Mouse (Mus musculus) adipocyte (in vitro differentiated cells): ENCODE data around the gene Wdr60.
"Not testable (repeated sequence)": the region's sequence is repeated elsewhere in the genome, so short reads cannot be mapped to it uniquely, and the experiment has no call there.

Source experiments
- DNase-seq: peaks from one replicate; pipeline ENCODE4 v3.0.0-alpha.2; 2016; ENCODE audit warnings: low spot score

Gene Wdr60

GRCm38 (mm10) chr12:116262555-116263341 lies at the start of gene Wdr60:
Gene Wdr60 (minus strand): TSS chr12:116263022.
- DNase-seq: peak; percentile 84

GRCm38 (mm10) chr12:116308612-116309011 lies 45.8 kb upstream of the Wdr60 start:
- no peak for DNase-seq

GRCm38 (mm10) chr12:116307870-116308269 lies 45.0 kb upstream of the Wdr60 start:
- DNase-seq: no peak

- peak; percentile 48 for DNase-seq
These were observed 43.2 kb upstream of the Wdr60 start for GRCm38 (mm10) chr12:116306042-116306441.

- no peak for DNase-seq
These were observed 39.4 kb upstream of the Wdr60 start for GRCm38 (mm10) chr12:116302181-116302580.

- no peak for DNase-seq
These were observed 37.1 kb upstream of the Wdr60 start for GRCm38 (mm10) chr12:116299906-116300305.

GRCm38 (mm10) chr12:116293599-116294292 lies 30.9 kb upstream of the Wdr60 start:
- no peak for DNase-seq

GRCm38 (mm10) chr12:116293185-116293584 lies 30.4 kb upstream of the Wdr60 start:
- DNase-seq: no peak

GRCm38 (mm10) chr12:116283511-116283910 lies 20.7 kb upstream of the Wdr60 start:
- DNase-seq: no peak

- no peak for DNase-seq
These were observed 20.0 kb upstream of the Wdr60 start for GRCm38 (mm10) chr12:116282856-116283255.

GRCm38 (mm10) chr12:116281427-116282281 lies 18.8 kb upstream of the Wdr60 start:
- peak; percentile 36 for DNase-seq

GRCm38 (mm10) chr12:116280653-116281364 lies 18.0 kb upstream of the Wdr60 start, which contains the start of gene Esyt2:
Gene Esyt2 (plus strand): TSS chr12:116281196.
- DNase-seq: peak; percentile 98

- DNase-seq: no peak
These were observed 17.4 kb upstream of the Wdr60 start for GRCm38 (mm10) chr12:116280149-116280652.

- DNase-seq: peak; percentile 31
These were observed 16.4 kb upstream of the Wdr60 start for GRCm38 (mm10) chr12:116279181-116279580.

- peak; percentile 80 for DNase-seq
These were observed 15.7 kb upstream of the Wdr60 start for GRCm38 (mm10) chr12:116278541-116278940.

GRCm38 (mm10) chr12:116276961-116277360 lies 14.1 kb upstream of the Wdr60 start:
- no peak for DNase-seq

- DNase-seq: no peak
These were observed 12.8 kb upstream of the Wdr60 start for GRCm38 (mm10) chr12:116275631-116276030.

GRCm38 (mm10) chr12:116275086-116275485 lies 12.3 kb upstream of the Wdr60 start, which contains the start of gene Gm11027:
Gene Gm11027 (plus strand): TSS chr12:116275386.
- DNase-seq: not testable (repeated sequence)

- no peak for DNase-seq
These were observed 10.9 kb upstream of the Wdr60 start for GRCm38 (mm10) chr12:116273733-116274132.

GRCm38 (mm10) chr12:116271071-116271470 lies 8.2 kb upstream of the Wdr60 start:
- no peak for DNase-seq

GRCm38 (mm10) chr12:116270538-116270937 lies 7.7 kb upstream of the Wdr60 start:
- peak; percentile 56 for DNase-seq
